Mouse (Mus musculus): Measurements from ENCODE around the gene Gm10354.
"Not testable (repeated sequence)": the region's sequence is repeated elsewhere in the genome, so short reads cannot be mapped to it uniquely, and the experiment has no call there.

Gm10354 gene

DNA sequence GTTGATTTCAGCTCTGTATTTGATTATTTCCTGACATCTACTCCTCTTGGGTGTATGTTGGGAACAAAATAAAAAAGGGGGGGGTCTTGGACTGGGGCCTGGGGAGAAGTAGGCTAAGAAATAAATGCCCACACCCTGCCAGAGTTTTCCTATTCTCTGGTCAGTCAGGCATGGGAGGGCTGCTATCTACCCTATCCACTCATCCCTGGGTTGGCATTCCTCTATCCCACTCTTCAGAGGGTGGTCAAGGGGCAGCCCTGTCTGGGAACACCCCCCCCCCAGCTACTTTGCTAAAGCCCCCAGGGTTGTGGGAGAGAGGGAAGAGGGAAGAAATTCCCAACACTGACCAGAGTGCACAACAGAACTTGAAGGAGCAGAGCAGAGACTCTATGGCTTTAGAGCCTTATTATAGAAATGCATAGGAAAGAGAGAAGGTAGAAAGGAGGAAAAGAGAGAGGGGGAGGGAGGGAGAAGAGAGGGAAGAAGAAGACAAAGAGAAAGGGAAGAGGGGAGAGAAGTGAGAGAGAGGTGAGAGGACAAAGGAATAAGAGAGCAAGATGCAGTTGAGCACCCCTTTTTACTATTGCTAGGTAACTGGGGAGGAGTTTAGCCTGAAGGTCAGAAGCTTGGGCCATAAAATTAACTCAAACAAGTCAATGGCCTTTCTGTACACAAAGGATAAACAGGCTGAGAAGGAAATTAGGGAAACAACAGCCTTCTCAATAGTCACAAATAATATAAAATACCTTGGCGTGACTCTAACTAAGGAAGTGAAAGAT, 22.6 kb downstream of the Gm10354 start:
- not testable (repeated sequence) for DNase-seq (ENCODE audit: low spot score in 2 of 2)

DNA sequence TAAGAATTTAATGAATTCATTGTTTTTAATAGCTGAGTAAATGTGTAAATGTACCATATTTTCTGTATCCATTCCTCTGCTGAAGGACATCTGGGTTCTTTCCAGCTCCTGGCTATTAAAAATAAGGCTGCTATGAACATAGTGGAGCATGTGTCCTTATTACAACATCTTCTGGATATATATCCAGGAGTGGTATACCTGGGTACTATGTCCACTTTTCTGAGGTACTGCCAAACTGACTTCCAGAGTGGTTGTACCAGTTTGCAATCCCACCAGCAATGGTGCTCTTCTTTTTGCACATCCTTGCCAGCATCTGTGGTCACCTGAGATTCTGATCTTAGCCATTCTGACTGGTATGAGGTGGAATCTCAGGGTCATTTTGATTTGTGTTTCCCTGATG, 25.1 kb downstream of the Gm10354 start:
- DNase-seq (ENCODE audit: low spot score in 2 of 2): not testable (repeated sequence)

DNA sequence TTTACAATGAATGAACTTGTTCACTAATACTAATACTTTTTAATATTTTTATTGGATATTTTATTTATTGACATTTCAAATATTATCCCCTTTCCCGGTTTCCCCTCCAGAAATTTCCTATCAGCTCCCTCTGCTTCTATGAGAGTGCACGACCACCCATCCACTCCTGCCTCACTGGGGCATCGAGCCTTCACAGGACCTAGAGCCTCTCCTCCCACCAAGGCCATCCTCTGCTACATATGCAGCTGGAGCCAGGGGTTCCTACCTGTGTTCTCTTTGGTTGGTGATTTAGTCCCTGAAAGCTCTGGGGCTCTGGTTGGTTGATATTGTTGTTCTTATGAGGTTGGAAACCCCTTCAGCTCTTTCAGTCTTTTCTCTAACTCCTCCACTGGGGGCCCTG, 26.0 kb downstream of the Gm10354 start:
- not testable (repeated sequence) for DNase-seq (ENCODE audit: low spot score in 2 of 2)

DNA sequence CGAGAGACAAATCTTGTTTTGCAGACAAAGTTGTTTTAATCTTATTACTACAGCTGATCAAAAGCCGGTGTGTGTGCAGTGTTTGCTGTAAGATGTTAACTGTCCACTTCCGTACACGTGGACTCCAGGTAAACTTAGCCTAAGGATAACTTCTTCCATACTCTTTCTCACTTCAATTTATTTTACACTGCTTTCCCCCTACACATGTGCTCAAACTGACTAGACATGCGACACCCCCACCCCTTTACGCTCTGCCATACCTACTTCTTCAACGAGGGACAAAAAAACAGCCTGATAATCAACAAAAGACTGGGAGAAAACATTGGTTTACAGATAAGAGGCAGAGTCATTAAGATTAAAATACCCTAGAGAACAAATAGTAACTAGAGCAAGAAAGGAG, 26.9 kb downstream of the Gm10354 start:
- DNase-seq (ENCODE audit: low spot score in 2 of 2): not testable (repeated sequence)

DNA sequence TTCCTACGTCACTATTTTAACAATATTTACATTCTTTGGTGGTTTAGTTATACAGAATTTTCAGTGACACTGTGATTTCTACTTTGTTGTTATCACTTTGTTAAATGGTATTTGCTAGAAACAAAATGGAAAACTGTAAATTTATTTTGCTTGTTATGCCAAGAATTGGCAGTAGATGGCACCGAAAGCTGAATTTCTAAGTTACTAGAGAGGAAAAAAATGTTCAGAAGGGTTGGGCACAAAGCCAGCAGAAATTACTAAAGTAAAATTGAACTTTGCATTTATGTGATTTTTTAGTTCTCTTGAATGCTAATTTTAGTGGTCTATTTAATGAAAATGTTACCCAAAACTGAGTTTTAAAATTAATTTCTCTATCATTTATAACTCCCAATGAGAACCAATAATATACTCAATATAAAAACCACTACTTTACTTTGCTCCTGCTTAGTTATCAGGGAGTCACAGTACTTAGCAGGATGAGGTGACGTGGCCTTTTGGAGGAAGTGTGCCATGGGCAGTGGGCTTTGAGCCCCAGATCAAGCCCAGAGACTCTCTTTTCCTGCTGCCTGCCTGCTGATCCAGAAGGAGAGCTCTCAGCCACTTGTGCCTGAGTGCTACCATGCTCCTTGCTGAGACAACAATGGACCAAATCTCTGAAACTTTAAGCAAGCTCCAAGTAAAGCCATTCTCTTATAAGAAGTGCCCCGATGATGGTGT, 31.1 kb downstream of the Gm10354 start:
- DNase-seq (ENCODE audit: low spot score in 2 of 2): not testable (repeated sequence)

DNA sequence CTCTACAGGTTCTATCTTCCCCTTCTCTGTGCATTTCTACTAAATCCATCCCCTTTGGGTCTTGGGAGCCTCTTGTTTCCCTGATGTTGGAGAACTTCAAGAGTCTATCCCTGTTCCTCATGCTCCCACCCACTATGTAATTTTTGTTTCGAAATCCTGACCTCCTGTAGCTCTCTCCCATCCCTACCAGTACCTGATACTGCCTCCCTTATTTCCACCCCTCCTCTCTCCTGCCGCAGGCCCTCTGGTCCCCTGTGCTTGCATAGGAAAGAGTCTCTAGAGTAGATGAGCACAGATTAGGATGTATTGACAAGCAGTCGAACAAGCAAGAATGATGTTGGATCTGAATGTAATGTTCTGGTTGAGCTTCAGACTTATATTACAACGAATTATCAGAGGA, 33.2 kb downstream of the Gm10354 start:
- DNase-seq (ENCODE audit: low spot score in 2 of 2): not testable (repeated sequence)

DNA sequence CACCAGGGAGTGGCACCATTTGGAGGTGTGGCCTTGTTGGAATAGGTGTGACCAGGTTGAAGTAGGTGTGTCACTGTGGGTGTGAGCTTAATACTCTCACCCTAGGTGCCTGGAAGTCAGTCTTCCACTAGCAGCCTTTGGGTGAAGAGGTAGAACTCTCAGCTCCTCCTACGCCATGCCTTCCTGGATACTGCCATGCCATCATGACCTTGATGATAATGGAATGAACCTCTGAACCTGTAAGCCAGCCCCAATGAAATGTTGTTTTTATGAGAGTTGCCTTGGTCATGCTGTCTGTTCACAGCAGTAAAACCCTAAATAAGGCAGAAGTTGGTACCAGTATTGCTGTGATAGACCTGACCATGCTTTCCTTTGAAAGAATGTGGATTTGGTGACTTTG, 37.7 kb downstream of the Gm10354 start:
- DNase-seq (ENCODE audit: low spot score in 2 of 2): not testable (repeated sequence)

DNA sequence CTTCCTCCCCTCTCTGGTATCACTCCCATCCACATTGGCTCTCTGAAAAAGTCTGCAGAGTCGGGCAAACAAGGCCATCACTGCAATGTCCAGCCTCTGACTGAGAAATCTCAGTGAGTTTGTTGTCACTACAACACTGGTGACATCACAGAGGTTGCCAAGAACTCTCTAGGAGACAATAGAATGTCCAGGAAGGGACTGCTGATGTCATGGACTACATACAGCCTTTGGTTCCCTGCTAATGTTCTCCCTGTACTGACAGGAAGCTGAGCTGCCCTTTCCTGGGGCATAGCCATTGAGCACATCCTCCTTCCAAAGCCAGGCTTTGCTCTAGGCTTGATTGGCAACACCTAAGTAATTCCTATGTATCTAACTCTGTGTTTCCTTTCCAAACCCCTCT, 40.4 kb downstream of the Gm10354 start, which contains the start of gene Speer4e:
Speer4e (minus strand) TSS at position 101 of the 400 bp plus-strand sequence.
- DNase-seq (ENCODE audit: low spot score in 2 of 2): not testable (repeated sequence)

DNA sequence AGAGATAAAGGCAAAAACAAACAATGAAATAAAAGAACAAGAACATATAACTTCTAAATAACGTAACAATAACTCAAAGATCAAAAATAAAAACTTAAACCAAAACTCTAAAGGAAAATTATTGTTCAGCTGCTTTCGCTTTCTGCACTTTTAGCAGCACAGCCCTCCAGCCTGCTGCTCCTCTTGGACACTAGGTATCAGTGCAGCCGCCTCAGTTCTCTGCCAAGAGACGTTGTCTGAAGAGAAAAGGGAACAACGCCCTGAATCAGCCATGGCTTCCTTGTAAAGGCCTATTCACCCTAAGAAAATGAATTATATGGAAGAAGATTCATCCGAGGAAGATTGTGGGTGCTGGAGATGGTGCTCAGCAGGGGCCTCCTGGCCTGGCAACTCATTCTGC, 45.0 kb downstream of the Gm10354 start:
- not testable (repeated sequence) for DNase-seq (ENCODE audit: low spot score in 2 of 2)

DNA sequence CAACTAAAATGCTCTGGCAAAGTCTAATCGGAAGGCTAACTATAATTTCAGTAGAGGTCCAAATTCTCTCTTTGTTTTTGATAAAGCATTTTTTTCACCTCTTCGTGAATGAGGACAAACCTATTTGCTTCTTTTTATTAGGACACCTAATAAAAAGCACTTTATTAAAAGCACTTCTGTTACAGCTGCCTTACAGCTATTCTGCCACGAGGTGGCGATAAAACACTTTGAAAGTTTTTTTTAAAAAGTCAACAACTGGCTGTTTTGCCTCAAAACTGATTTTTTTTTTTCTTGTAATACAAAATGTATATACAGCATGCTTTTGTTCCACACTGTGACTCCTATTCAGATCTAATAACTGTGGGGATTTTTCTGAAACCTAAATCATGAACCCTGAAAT, 51.7 kb downstream of the Gm10354 start:
- not testable (repeated sequence) for DNase-seq (ENCODE audit: low spot score in 2 of 2)

Data from heart, adult 9 months (tissue).